Mouse (Mus musculus): ENCODE results near the gene Morn1. TPM values are rescaled to one million over a fixed set of nuclear protein-coding genes. Genes with fewer than 3 reads are reported as not detected.
A peak's percentile ranks its signal among the peaks of the same experiment; 100 is the strongest.

Morn1 gene
- total RNA-seq (2014; rRNA removed) (3.3 and 8.5 TPM in 2 replicates), polyA plus RNA-seq (2015; fragmentation: Nextera tagmentation; extraction: Ambion mirVana) (8.6 and 8.9 TPM in 2 replicates)

GRCm38 (mm10) chr4:155086108-155087024 is at the start of gene Morn1, which contains the start of gene Rer1:
Gene Morn1, plus strand, starts transcription at chr4:155086577.
Gene Rer1, minus strand, starts transcription at chr4:155086382.
- H3K4me3 ChIP-seq (ENCODE audit: low read depth, low read length), result peak within 1 kb of the TSS; percentile 89
- H3K36me3 ChIP-seq (ENCODE audit: insufficient read depth, low read length), result peaks cover 14% of the 10 kb centered on the region; the same call in 1 of the 2 replicates
- H3K9ac ChIP-seq (replicated peaks; ENCODE audit: low read length, poor library complexity, severe bottlenecking), result peak within 1 kb of the TSS; percentile 91
- peak within 1 kb of the TSS; percentile 86 for H3K27ac ChIP-seq (ENCODE audit: low read depth, low read length)
- no peaks in the 10 kb centered on the region for H3K27me3 ChIP-seq (ENCODE audit: insufficient read depth, low read length)
- peak within 1 kb of the TSS; percentile 79 for H3K4me2 ChIP-seq (ENCODE audit: low read depth, low read length, poor library complexity, severe bottlenecking)
- ATAC-seq (ENCODE audit: low FRiP score) (peak; percentile 97), DNase-seq (ENCODE audit: low spot score) (peak; percentile 100)
- under 1% methylated on average over 77 of the region's 85 CpGs for WGBS
- no peak for TF ChIP-seq CTCF (IDR thresholded peaks at IDR 0.05)
- H3K9me3 ChIP-seq (ENCODE audit: low read length), result no peaks in the 10 kb centered on the region
- H3K4me1 ChIP-seq (ENCODE audit: insufficient read depth, low read length), result peaks cover 10% of the 10 kb centered on the region

- Histone ChIP-seq H3K27ac (ENCODE audit: low read depth, low read length) (no peak overlapping the region), H3K9ac (replicated peaks; ENCODE audit: low read length, poor library complexity, severe bottlenecking) (peak overlapping the region; percentile 30; the same call in 1 of the 2 replicates), H3K4me1 (ENCODE audit: insufficient read depth, low read length) (peaks cover 19% of the 10 kb centered on the region), H3K4me2 (ENCODE audit: low read depth, low read length, poor library complexity, severe bottlenecking) (peak overlapping the region; percentile 29), H3K9me3 (ENCODE audit: low read length) (no peaks in the 10 kb centered on the region), H3K4me3 (ENCODE audit: low read depth, low read length) (peak overlapping the region; percentile 4; the same call in 1 of the 2 replicates), H3K36me3 (ENCODE audit: insufficient read depth, low read length) (no peaks in the 10 kb centered on the region), H3K27me3 (ENCODE audit: insufficient read depth, low read length) (peaks cover 12% of the 10 kb centered on the region)
- no peak for ATAC-seq (ENCODE audit: low FRiP score)
- TF ChIP-seq CTCF (IDR thresholded peaks at IDR 0.05), result no peak
- WGBS, result 15% methylated on average over 9 of the region's 9 CpGs
- no peak for DNase-seq (ENCODE audit: low spot score)
Observed at GRCm38 (mm10) chr4:155040197-155040596, 46.2 kb upstream of the Morn1 start.

GRCm38 (mm10) chr4:155040696-155041095 is 45.7 kb upstream of the Morn1 start:
- 0 out of 2 replicates have a peak overlapping the region, but pooled peaks have one; percentile 30 for H3K9ac ChIP-seq (replicated peaks; ENCODE audit: low read length, poor library complexity, severe bottlenecking)
- ATAC-seq (ENCODE audit: low FRiP score) (no peak), DNase-seq (ENCODE audit: low spot score) (no peak)
- WGBS, result 38% methylated on average over 6 of the region's 6 CpGs
- H3K9me3 ChIP-seq (ENCODE audit: low read length), result no peaks in the 10 kb centered on the region
- peak overlapping the region; percentile 29 for H3K4me2 ChIP-seq (ENCODE audit: low read depth, low read length, poor library complexity, severe bottlenecking)
- H3K4me1 ChIP-seq (ENCODE audit: insufficient read depth, low read length), result peaks cover 19% of the 10 kb centered on the region
- no peaks in the 10 kb centered on the region for H3K36me3 ChIP-seq (ENCODE audit: insufficient read depth, low read length)
- H3K27ac ChIP-seq (ENCODE audit: low read depth, low read length), result no peak overlapping the region
- peaks cover 12% of the 10 kb centered on the region for H3K27me3 ChIP-seq (ENCODE audit: insufficient read depth, low read length)
- TF ChIP-seq CTCF (IDR thresholded peaks at IDR 0.05), result no peak
- H3K4me3 ChIP-seq (ENCODE audit: low read depth, low read length), result peak overlapping the region; percentile 4; the same call in 1 of the 2 replicates

- no peaks in the 10 kb centered on the region for H3K9me3 ChIP-seq (ENCODE audit: low read length)
- H3K4me3 ChIP-seq (ENCODE audit: low read depth, low read length), result peak overlapping the region; percentile 55
- no peak overlapping the region for H3K27ac ChIP-seq (ENCODE audit: low read depth, low read length)
- peaks cover 12% of the 10 kb centered on the region for H3K27me3 ChIP-seq (ENCODE audit: insufficient read depth, low read length)
- no peak for TF ChIP-seq CTCF (IDR thresholded peaks at IDR 0.05)
- ATAC-seq (ENCODE audit: low FRiP score) (peak; percentile 32), DNase-seq (ENCODE audit: low spot score) (no peak)
- WGBS, result 1% methylated on average over 64 of the region's 65 CpGs
- no peaks in the 10 kb centered on the region for H3K36me3 ChIP-seq (ENCODE audit: insufficient read depth, low read length)
- H3K4me2 ChIP-seq (ENCODE audit: low read depth, low read length, poor library complexity, severe bottlenecking), result peak overlapping the region; percentile 88
- peak overlapping the region; percentile 77 for H3K9ac ChIP-seq (replicated peaks; ENCODE audit: low read length, poor library complexity, severe bottlenecking)
- H3K4me1 ChIP-seq (ENCODE audit: insufficient read depth, low read length), result peaks cover 19% of the 10 kb centered on the region
Observed at GRCm38 (mm10) chr4:155042606-155043288, 43.6 kb upstream of the Morn1 start.

DNA sequence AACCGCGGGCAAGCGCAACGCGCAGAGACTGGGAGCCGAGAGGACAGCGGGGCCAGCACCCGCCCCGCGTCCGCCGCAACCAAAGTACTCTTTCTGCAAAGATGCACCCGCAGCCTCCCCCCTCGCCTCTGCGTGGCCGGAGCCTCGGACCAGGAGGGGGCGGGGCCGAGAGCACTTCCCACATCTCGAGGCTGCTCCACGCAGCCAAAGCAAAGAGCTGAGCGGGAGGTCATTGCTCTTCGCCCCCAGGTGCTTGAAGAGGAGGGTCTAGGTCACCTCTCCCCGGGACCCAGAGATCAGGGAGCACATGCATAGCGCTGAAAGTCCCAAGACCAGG is 43.1 kb upstream of the Morn1 start:
- peak; percentile 35; the same call in 1 of the 2 replicates for ATAC-seq (ENCODE audit: low FRiP score)
- no peak for DNase-seq (ENCODE audit: low spot score)
- H3K9ac ChIP-seq (replicated peaks; ENCODE audit: low read length, poor library complexity, severe bottlenecking), result peak overlapping the region; percentile 77
- 3% methylated on average over 23 of the region's 25 CpGs for WGBS
- H3K4me2 ChIP-seq (ENCODE audit: low read depth, low read length, poor library complexity, severe bottlenecking), result peak overlapping the region; percentile 88
- peaks cover 12% of the 10 kb centered on the region for H3K27me3 ChIP-seq (ENCODE audit: insufficient read depth, low read length)
- H3K36me3 ChIP-seq (ENCODE audit: insufficient read depth, low read length), result no peaks in the 10 kb centered on the region
- no peaks in the 10 kb centered on the region for H3K9me3 ChIP-seq (ENCODE audit: low read length)
- H3K4me3 ChIP-seq (ENCODE audit: low read depth, low read length), result peak overlapping the region; percentile 55
- no peak for TF ChIP-seq CTCF (IDR thresholded peaks at IDR 0.05)
- H3K27ac ChIP-seq (ENCODE audit: low read depth, low read length), result no peak overlapping the region
- H3K4me1 ChIP-seq (ENCODE audit: insufficient read depth, low read length), result peaks cover 19% of the 10 kb centered on the region
